Mouse (Mus musculus) retina, adult 2 months (tissue): ENCODE data around the gene Pde4d.

Experiments used
- DNase-seq: peaks from one replicate; pipeline ENCODE4 v3.0.0-alpha.2; 2012; ENCODE audit warnings: low read depth, low spot score

Pde4d gene

GRCm38 (mm10) chr13:108449116-108450097 is at the start of gene Pde4d:
TSS of gene Pde4d (plus strand) at chr13:108449948.
- no peak for DNase-seq

- no peak for DNase-seq
Observed at GRCm38 (mm10) chr13:108403197-108403596, 46.6 kb upstream of the Pde4d start.

- DNase-seq: no peak
Observed at GRCm38 (mm10) chr13:108404372-108404771, 45.4 kb upstream of the Pde4d start.

- no peak for DNase-seq
Observed at GRCm38 (mm10) chr13:108415464-108415863, 34.3 kb upstream of the Pde4d start.

- no peak for DNase-seq
Observed at GRCm38 (mm10) chr13:108418741-108419507, 30.8 kb upstream of the Pde4d start.

- no peak for DNase-seq
Observed at GRCm38 (mm10) chr13:108426322-108426721, 23.4 kb upstream of the Pde4d start.

- DNase-seq: no peak
Observed at GRCm38 (mm10) chr13:108428809-108429208, 20.9 kb upstream of the Pde4d start.

- no peak for DNase-seq
Observed at GRCm38 (mm10) chr13:108429623-108430022, 20.1 kb upstream of the Pde4d start.

- DNase-seq: no peak
Observed at GRCm38 (mm10) chr13:108431776-108432175, 18.0 kb upstream of the Pde4d start.

GRCm38 (mm10) chr13:108435687-108436086 is 14.1 kb upstream of the Pde4d start:
- DNase-seq: no peak

GRCm38 (mm10) chr13:108437424-108437823 is 12.3 kb upstream of the Pde4d start:
- DNase-seq: no peak

GRCm38 (mm10) chr13:108439012-108439411 is 10.7 kb upstream of the Pde4d start:
- DNase-seq: no peak

- no peak for DNase-seq
Observed at GRCm38 (mm10) chr13:108448348-108448931, 1.3 kb upstream of the Pde4d start.

GRCm38 (mm10) chr13:108451122-108451521 is 1.4 kb downstream of the Pde4d start:
- no peak for DNase-seq

- DNase-seq: no peak
Observed at GRCm38 (mm10) chr13:108453064-108453919, 3.5 kb downstream of the Pde4d start.

- DNase-seq: no peak
Observed at GRCm38 (mm10) chr13:108462518-108462917, 12.8 kb downstream of the Pde4d start.

GRCm38 (mm10) chr13:108465755-108466154 is 16.0 kb downstream of the Pde4d start:
- DNase-seq: no peak

GRCm38 (mm10) chr13:108467046-108467445 is 17.3 kb downstream of the Pde4d start:
- DNase-seq: no peak

GRCm38 (mm10) chr13:108480451-108480850 is 30.7 kb downstream of the Pde4d start:
- DNase-seq: no peak

GRCm38 (mm10) chr13:108485036-108485435 is 35.3 kb downstream of the Pde4d start:
- DNase-seq: no peak

GRCm38 (mm10) chr13:108487066-108487465 is 37.3 kb downstream of the Pde4d start:
- DNase-seq: no peak
